Mouse (Mus musculus): ENCODE data around the gene Sorcs2. TPM values are rescaled to one million over a fixed set of nuclear protein-coding genes. Genes with fewer than 3 reads are reported as not detected.
A peak's percentile ranks its signal among the peaks of the same experiment; 100 is the strongest.

Gene Sorcs2
- total and polyA plus RNA-seq, 3 experiments = 0.42 to 1.6 (median 0.46) TPM

DNA sequence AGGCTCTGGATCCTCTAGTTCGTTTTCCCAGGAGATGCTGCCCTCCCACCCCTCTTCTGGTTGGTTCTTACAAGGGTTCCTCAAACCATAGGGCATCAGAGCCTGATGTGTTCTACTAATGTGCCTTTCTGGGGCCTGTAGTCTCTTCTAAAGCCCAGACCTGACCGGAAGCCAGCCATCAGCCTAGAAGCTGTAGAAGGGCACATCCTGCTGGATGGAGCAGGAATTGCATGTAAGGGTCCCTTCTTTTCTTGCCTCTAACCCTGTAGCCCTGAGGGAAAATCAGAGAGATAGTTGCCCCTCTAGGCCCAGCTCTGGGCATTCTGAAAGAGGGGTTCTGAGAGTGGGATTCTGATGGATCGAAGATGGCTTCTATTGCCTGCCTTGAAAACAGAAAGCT lies 379.6 kb downstream of the Sorcs2 start:
- Histone ChIP-seq H3K4me1 (ENCODE audit: control insufficient read depth in 1 of 2, insufficient read depth in 2 of 2) (peaks cover 2 to 14% of the 10 kb centered on the region in 2 experiments), H3K4me2 (ENCODE audit: insufficient read depth, low read depth, poor library complexity, severe bottlenecking) (no peak overlapping the region), H3K9me3 (replicated peaks; ENCODE audit: low read length) (no peaks in the 10 kb centered on the region), H3K27me3 (replicated peaks) (peaks cover 2% of the 10 kb centered on the region), H3K79me2 (replicated peaks; ENCODE audit: control insufficient read depth, extremely low read depth, insufficient read depth, poor library complexity, severe bottlenecking) (no peaks in the 10 kb centered on the region), H3K36me3 (replicated peaks in 1 of 2; ENCODE audit: control insufficient read depth in 1 of 2, insufficient read depth in 1 of 2, low read length in 1 of 2) (peaks cover 0 to 25% of the 10 kb centered on the region in 2 experiments), H3K4me3 (replicated peaks in 1 of 3; ENCODE audit: low read depth in 2 of 3, low read length in 2 of 3, poor library complexity in 1 of 3) (no peak overlapping the region), H3K27ac (ENCODE audit: insufficient read depth, low read depth) (no peak overlapping the region), H3K9ac (ENCODE audit: insufficient read depth, low read depth) (no peak overlapping the region)
- in situ Hi-C loops (cut with MboI; ENCODE audit: low pct_ligation_motif_present, low pct_unique_long_range_greater_than_20kb, low sequenced_read_pairs) (no loop called here), dilution Hi-C loops (cut with MboI; ENCODE audit: extremely low pct_ligation_motif_present, extremely low pct_unique_long_range_greater_than_20kb, low sequenced_read_pairs) (no loop called here)
- DNase-seq (ENCODE audit: extremely low read depth) = peak; percentile 60
- TF ChIP-seq PAX5 (IDR thresholded peaks at IDR 0.05; ENCODE audit: low read length) (no peak), SMC3 (IDR thresholded peaks at IDR 0.05; ENCODE audit: low read depth, low read length) (peak; percentile 77), RAD21 (IDR thresholded peaks at IDR 0.05; ENCODE audit: low read depth, low read length) (peak; percentile 77), EP300 (IDR thresholded peaks at IDR 0.05; ENCODE audit: low read length) (no peak), CTCF (conservative IDR thresholded peaks at IDR 0.05 in 1 of 2, IDR thresholded peaks at IDR 0.05 in 1 of 2; ENCODE audit: low read depth in 2 of 2, low read length in 2 of 2) (peak; percentile 68 to 80)

DNA sequence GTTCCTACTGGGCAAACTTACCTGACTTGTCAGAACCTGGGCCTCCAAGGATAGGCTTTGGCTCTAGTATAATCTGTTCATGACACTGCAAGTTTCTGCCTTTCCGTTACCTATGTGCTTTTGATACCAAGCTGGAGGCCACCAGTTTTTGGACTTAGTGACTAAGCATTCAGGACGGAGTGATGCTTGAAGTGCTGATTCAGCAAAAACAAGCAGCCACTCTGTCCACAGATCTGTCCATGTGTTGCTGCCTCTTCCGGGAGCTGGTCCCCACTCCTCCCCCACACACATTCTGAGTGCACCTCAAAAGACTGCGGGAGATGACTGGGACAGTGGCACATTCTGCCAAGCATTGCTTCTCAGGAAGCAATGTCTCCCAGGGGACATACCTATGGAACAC lies 388.5 kb downstream of the Sorcs2 start:
- no peaks in the 10 kb centered on the region for H3K36me3 ChIP-seq (replicated peaks in 1 of 2; ENCODE audit: control insufficient read depth in 1 of 2, insufficient read depth in 1 of 2, low read length in 1 of 2)
- no peak overlapping the region for H3K4me3 ChIP-seq (replicated peaks in 1 of 3; ENCODE audit: low read depth in 2 of 3, low read length in 2 of 3, poor library complexity in 1 of 3)
- H3K27ac ChIP-seq (ENCODE audit: insufficient read depth, low read depth) = no peak overlapping the region
- in situ Hi-C loops (cut with MboI; ENCODE audit: low pct_ligation_motif_present, low pct_unique_long_range_greater_than_20kb, low sequenced_read_pairs) (no loop called here), dilution Hi-C loops (cut with MboI; ENCODE audit: extremely low pct_ligation_motif_present, extremely low pct_unique_long_range_greater_than_20kb, low sequenced_read_pairs) (no loop called here)
- H3K4me1 ChIP-seq (ENCODE audit: control insufficient read depth in 1 of 2, insufficient read depth in 2 of 2) = no peaks in the 10 kb centered on the region
- DNase-seq (ENCODE audit: extremely low read depth) = no peak
- H3K79me2 ChIP-seq (replicated peaks; ENCODE audit: control insufficient read depth, extremely low read depth, insufficient read depth, poor library complexity, severe bottlenecking) = no peaks in the 10 kb centered on the region
- H3K4me2 ChIP-seq (ENCODE audit: insufficient read depth, low read depth, poor library complexity, severe bottlenecking) = no peak overlapping the region
- H3K27me3 ChIP-seq (replicated peaks) = peaks cover 6% of the 10 kb centered on the region
- H3K9me3 ChIP-seq (replicated peaks; ENCODE audit: low read length) = no peaks in the 10 kb centered on the region
- H3K9ac ChIP-seq (ENCODE audit: insufficient read depth, low read depth) = no peak overlapping the region
- peak; percentile 94 for TF ChIP-seq MAFK (IDR thresholded peaks at IDR 0.05; ENCODE audit: insufficient replicate concordance, low read length)
- TF ChIP-seq POLR2A (IDR thresholded peaks at IDR 0.05; ENCODE audit: low read depth, low read length) = no peak

DNA sequence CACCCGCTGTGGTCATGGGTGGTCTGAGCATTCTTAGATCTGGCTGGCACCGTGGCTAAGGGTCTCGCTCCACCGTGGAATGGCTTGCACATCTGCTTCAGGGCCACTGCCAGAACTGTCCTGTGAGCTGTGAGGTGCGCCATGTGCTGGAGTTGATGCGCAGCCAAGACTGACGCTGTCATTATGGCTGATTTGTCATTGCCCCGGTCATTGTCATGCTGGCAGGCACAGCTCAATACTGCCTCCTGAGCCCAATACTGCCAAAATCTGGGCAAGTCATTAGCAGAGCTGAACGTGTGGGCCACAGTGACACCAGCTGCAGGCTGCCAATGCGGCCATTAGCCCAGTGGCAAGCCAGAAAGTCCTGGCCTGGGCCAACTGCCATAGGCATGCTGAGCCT lies 390.3 kb downstream of the Sorcs2 start:
- no peak for TF ChIP-seq GABPA (IDR thresholded peaks at IDR 0.05; ENCODE audit: insufficient replicate concordance, low read depth, low read length)
- no peak for TF ChIP-seq TBP (conservative IDR thresholded peaks at IDR 0.05; ENCODE audit: low read depth, low read length)
- TF ChIP-seq BHLHE40 (IDR thresholded peaks at IDR 0.05; ENCODE audit: low read depth, low read length) = no peak
- no peak for TF ChIP-seq UBTF (IDR thresholded peaks at IDR 0.05; ENCODE audit: low read depth, low read length)
- no peak for TF ChIP-seq JUND (conservative IDR thresholded peaks at IDR 0.05; ENCODE audit: low read depth, low read length)
- no peak for TF ChIP-seq EP300 (IDR thresholded peaks at IDR 0.05; ENCODE audit: low read length)
- no peak for TF ChIP-seq USF2 (conservative IDR thresholded peaks at IDR 0.05; ENCODE audit: low read depth, low read length)
- dilution Hi-C loops (cut with MboI; ENCODE audit: extremely low pct_ligation_motif_present, extremely low pct_unique_long_range_greater_than_20kb, low sequenced_read_pairs) = no loop called here
- Histone ChIP-seq H3K9me3 (replicated peaks; ENCODE audit: low read length) (no peaks in the 10 kb centered on the region), H3K79me2 (replicated peaks; ENCODE audit: control insufficient read depth, extremely low read depth, insufficient read depth, poor library complexity, severe bottlenecking) (no peaks in the 10 kb centered on the region), H3K27me3 (replicated peaks) (peaks cover 3% of the 10 kb centered on the region), H3K36me3 (replicated peaks in 1 of 2; ENCODE audit: control insufficient read depth in 1 of 2, insufficient read depth in 1 of 2, low read length in 1 of 2) (no peaks in the 10 kb centered on the region), H3K9ac (ENCODE audit: insufficient read depth, low read depth) (no peak overlapping the region), H3K27ac (ENCODE audit: insufficient read depth, low read depth) (no peak overlapping the region), H3K4me3 (replicated peaks in 1 of 3; ENCODE audit: low read depth in 2 of 3, low read length in 2 of 3, poor library complexity in 1 of 3) (no peak overlapping the region), H3K4me1 (ENCODE audit: control insufficient read depth in 1 of 2, insufficient read depth in 2 of 2) (peaks cover 0 to 4% of the 10 kb centered on the region in 2 experiments; a peak in 1 of 4 replicates), H3K4me2 (ENCODE audit: insufficient read depth, low read depth, poor library complexity, severe bottlenecking) (no peak overlapping the region)
- in situ Hi-C loops (cut with MboI; ENCODE audit: low pct_ligation_motif_present, low pct_unique_long_range_greater_than_20kb, low sequenced_read_pairs) = no loop called here
- no peak for DNase-seq (ENCODE audit: extremely low read depth)

Data from CH12.LX (cell line).